Mouse (Mus musculus): Measurements from ENCODE around the gene Olfr702. TPM values are rescaled to one million over a fixed set of nuclear protein-coding genes. Genes with fewer than 3 reads are reported as not detected.

Gene Olfr702
- total and polyA plus RNA-seq, 2 experiments, result not detected

- H3K36me3 ChIP-seq (ENCODE audit: control insufficient read depth, insufficient read depth, low read length), result no peaks in the 10 kb centered on the region
- no peak within 1 kb of the TSS for H3K4me3 ChIP-seq (ENCODE audit: insufficient read depth, low read depth, low read length)
- H3K9ac ChIP-seq (ENCODE audit: low read depth, low read length), result no peak within 1 kb of the TSS
- 46% methylated on average over 2 of the region's 2 CpGs for WGBS
- no peaks in the 10 kb centered on the region for H3K27me3 ChIP-seq (ENCODE audit: control insufficient read depth, insufficient read depth, low read length)
- no peaks in the 10 kb centered on the region for H3K79me2 ChIP-seq (ENCODE audit: control insufficient read depth, insufficient read depth, low read length)
- TF ChIP-seq CTCF (IDR thresholded peaks at IDR 0.05; ENCODE audit: low read depth, low read length) (no peak), POLR2A (IDR thresholded peaks at IDR 0.05; ENCODE audit: extremely low read depth, insufficient read depth, low read length) (no peak)
- DNase-seq (ENCODE audit: extremely low read depth, low read depth, low spot score), result no peak
- H3K27ac ChIP-seq (replicated peaks; ENCODE audit: insufficient read depth, low read depth, low read length), result no peak within 1 kb of the TSS
- H3K4me1 ChIP-seq (ENCODE audit: control insufficient read depth, insufficient read depth, low read length), result no peaks in the 10 kb centered on the region
These were observed 19.9 kb downstream of the Olfr702 start, which contains the start of gene Olfr701 for GRCm38 (mm10) chr7:106813829-106814228. Olfr701 (plus strand) TSS chr7:106814129.

GRCm38 (mm10) chr7:106808734-106809133 is 25.0 kb downstream of the Olfr702 start, which contains the start of gene Olfr700:
Olfr700 (minus strand) TSS chr7:106808834.
- no peak for TF ChIP-seq CTCF (IDR thresholded peaks at IDR 0.05; ENCODE audit: low read depth, low read length)
- TF ChIP-seq POLR2A (IDR thresholded peaks at IDR 0.05; ENCODE audit: extremely low read depth, insufficient read depth, low read length), result no peak
- Histone ChIP-seq H3K4me1 (ENCODE audit: control insufficient read depth, insufficient read depth, low read length) (no peaks in the 10 kb centered on the region), H3K4me3 (ENCODE audit: insufficient read depth, low read depth, low read length) (no peak within 1 kb of the TSS), H3K9ac (ENCODE audit: low read depth, low read length) (no peak within 1 kb of the TSS), H3K27ac (replicated peaks; ENCODE audit: insufficient read depth, low read depth, low read length) (no peak within 1 kb of the TSS), H3K79me2 (ENCODE audit: control insufficient read depth, insufficient read depth, low read length) (no peaks in the 10 kb centered on the region), H3K27me3 (ENCODE audit: control insufficient read depth, insufficient read depth, low read length) (no peaks in the 10 kb centered on the region), H3K36me3 (ENCODE audit: control insufficient read depth, insufficient read depth, low read length) (no peaks in the 10 kb centered on the region)
- no peak for DNase-seq (ENCODE audit: extremely low read depth, low read depth, low spot score)
- 73% methylated on average over 1 of the region's 1 CpGs for WGBS

- TF ChIP-seq POLR2A (IDR thresholded peaks at IDR 0.05; ENCODE audit: extremely low read depth, insufficient read depth, low read length) (no peak), CTCF (IDR thresholded peaks at IDR 0.05; ENCODE audit: low read depth, low read length) (no peak)
These were observed 40.6 kb downstream of the Olfr702 start, which contains the start of gene Olfr699 for GRCm38 (mm10) chr7:106793098-106793497. Olfr699 (minus strand) TSS chr7:106793198.

GRCm38 (mm10) chr7:106788330-106788729 is 45.4 kb downstream of the Olfr702 start:
- H3K79me2 ChIP-seq (ENCODE audit: control insufficient read depth, insufficient read depth, low read length), result no peaks in the 10 kb centered on the region
- peak; percentile 20 for DNase-seq (ENCODE audit: extremely low read depth, low read depth, low spot score)
- H3K27me3 ChIP-seq (ENCODE audit: control insufficient read depth, insufficient read depth, low read length), result no peaks in the 10 kb centered on the region
- H3K27ac ChIP-seq (replicated peaks; ENCODE audit: insufficient read depth, low read depth, low read length), result no peak overlapping the region
- no peak overlapping the region for H3K9ac ChIP-seq (ENCODE audit: low read depth, low read length)
- TF ChIP-seq CTCF (IDR thresholded peaks at IDR 0.05; ENCODE audit: low read depth, low read length) (no peak), POLR2A (IDR thresholded peaks at IDR 0.05; ENCODE audit: extremely low read depth, insufficient read depth, low read length) (no peak)
- no peaks in the 10 kb centered on the region for H3K36me3 ChIP-seq (ENCODE audit: control insufficient read depth, insufficient read depth, low read length)
- H3K4me1 ChIP-seq (ENCODE audit: control insufficient read depth, insufficient read depth, low read length), result no peaks in the 10 kb centered on the region
- H3K4me3 ChIP-seq (ENCODE audit: insufficient read depth, low read depth, low read length), result no peak overlapping the region

More at GRCm38 (mm10) chr7:106793098-106793497, 40.6 kb downstream of the Olfr702 start, which contains the start of gene Olfr699:
- Histone ChIP-seq H3K9ac (ENCODE audit: low read depth, low read length) (no peak within 1 kb of the TSS), H3K27ac (replicated peaks; ENCODE audit: insufficient read depth, low read depth, low read length) (no peak within 1 kb of the TSS), H3K4me3 (ENCODE audit: insufficient read depth, low read depth, low read length) (no peak within 1 kb of the TSS), H3K36me3 (ENCODE audit: control insufficient read depth, insufficient read depth, low read length) (no peaks in the 10 kb centered on the region), H3K79me2 (ENCODE audit: control insufficient read depth, insufficient read depth, low read length) (no peaks in the 10 kb centered on the region), H3K4me1 (ENCODE audit: control insufficient read depth, insufficient read depth, low read length) (no peaks in the 10 kb centered on the region), H3K27me3 (ENCODE audit: control insufficient read depth, insufficient read depth, low read length) (no peaks in the 10 kb centered on the region)
- 71% methylated on average over 1 of the region's 1 CpGs for WGBS
- no peak for DNase-seq (ENCODE audit: extremely low read depth, low read depth, low spot score)

Other genes starting within 250 kb of the Olfr702 start
- not detected in 2 replicates for gene Olfr693, start 153.3 kb downstream of the Olfr702 start, total RNA-seq (2014; rRNA removed)
- not detected in 2 replicates for gene Olfr693, start 153.3 kb downstream of the Olfr702 start, polyA plus RNA-seq (2012; rRNA removed)
- gene Olfr694, start 142.1 kb downstream of the Olfr702 start, total RNA-seq (2014; rRNA removed), result not detected in 2 replicates
- gene Olfr694, start 142.1 kb downstream of the Olfr702 start, polyA plus RNA-seq (2012; rRNA removed), result not detected in 2 replicates
- not detected in 2 replicates for gene Olfr695, start 117.5 kb downstream of the Olfr702 start, total RNA-seq (2014; rRNA removed)
- gene Olfr695, start 117.5 kb downstream of the Olfr702 start, polyA plus RNA-seq (2012; rRNA removed), result not detected in 2 replicates
- gene Olfr697, start 91.5 kb downstream of the Olfr702 start, total RNA-seq (2014; rRNA removed), result not detected in 2 replicates
- not detected in 2 replicates for gene Olfr697, start 91.5 kb downstream of the Olfr702 start, polyA plus RNA-seq (2012; rRNA removed)
- gene Olfr698, start 78.5 kb downstream of the Olfr702 start, total RNA-seq (2014; rRNA removed), result not detected in 2 replicates
- gene Olfr698, start 78.5 kb downstream of the Olfr702 start, polyA plus RNA-seq (2012; rRNA removed), result not detected in 2 replicates
- not detected in 2 replicates for gene Olfr699, start 40.7 kb downstream of the Olfr702 start, total RNA-seq (2014; rRNA removed)
- not detected in 2 replicates for gene Olfr699, start 40.7 kb downstream of the Olfr702 start, polyA plus RNA-seq (2012; rRNA removed)
- gene Olfr700, start 25.1 kb downstream of the Olfr702 start, total RNA-seq (2014; rRNA removed), result not detected in 2 replicates
- gene Olfr700, start 25.1 kb downstream of the Olfr702 start, polyA plus RNA-seq (2012; rRNA removed), result not detected in 2 replicates
- gene Olfr701, start 19.8 kb downstream of the Olfr702 start, total RNA-seq (2014; rRNA removed), result not detected in 2 replicates
- gene Olfr701, start 19.8 kb downstream of the Olfr702 start, polyA plus RNA-seq (2012; rRNA removed), result not detected in 2 replicates
- gene Olfr703, start 9.5 kb upstream of the Olfr702 start, total RNA-seq (2014; rRNA removed), result not detected in 2 replicates
- not detected in 2 replicates for gene Olfr703, start 9.5 kb upstream of the Olfr702 start, polyA plus RNA-seq (2012; rRNA removed)
- not detected in 2 replicates for gene Olfr704, start 29.3 kb upstream of the Olfr702 start, total RNA-seq (2014; rRNA removed)
- not detected in 2 replicates for gene Olfr704, start 29.3 kb upstream of the Olfr702 start, polyA plus RNA-seq (2012; rRNA removed)
- not detected in 2 replicates for gene Olfr705, start 43.0 kb upstream of the Olfr702 start, total RNA-seq (2014; rRNA removed)
- not detected in 2 replicates for gene Olfr705, start 43.0 kb upstream of the Olfr702 start, polyA plus RNA-seq (2012; rRNA removed)
- gene Olfr706, start 54.3 kb upstream of the Olfr702 start, total RNA-seq (2014; rRNA removed), result not detected in 2 replicates
- not detected in 2 replicates for gene Olfr706, start 54.3 kb upstream of the Olfr702 start, polyA plus RNA-seq (2012; rRNA removed)
- gene Olfr707, start 67.3 kb upstream of the Olfr702 start, total RNA-seq (2014; rRNA removed), result not detected in 2 replicates
- gene Olfr707, start 67.3 kb upstream of the Olfr702 start, polyA plus RNA-seq (2012; rRNA removed), result not detected in 2 replicates
- not detected in 2 replicates for gene Olfr1532-ps1, start 74.1 kb upstream of the Olfr702 start, total RNA-seq (2014; rRNA removed)
- not detected in 2 replicates for gene Olfr1532-ps1, start 74.1 kb upstream of the Olfr702 start, polyA plus RNA-seq (2012; rRNA removed)
- gene Olfr709-ps1, start 98.3 kb upstream of the Olfr702 start, total RNA-seq (2014; rRNA removed), result not detected in 2 replicates
- not detected in 2 replicates for gene Olfr709-ps1, start 98.3 kb upstream of the Olfr702 start, polyA plus RNA-seq (2012; rRNA removed)
- gene Olfr710, start 114.4 kb upstream of the Olfr702 start, total RNA-seq (2014; rRNA removed), result not detected in 2 replicates
- gene Olfr710, start 114.4 kb upstream of the Olfr702 start, polyA plus RNA-seq (2012; rRNA removed), result not detected in 2 replicates
- gene Olfr6, start 130.0 kb upstream of the Olfr702 start, total RNA-seq (2014; rRNA removed), result not detected in 2 replicates
- not detected in 2 replicates for gene Olfr6, start 130.0 kb upstream of the Olfr702 start, polyA plus RNA-seq (2012; rRNA removed)
- not detected in 2 replicates for gene Olfr711, start 141.6 kb upstream of the Olfr702 start, total RNA-seq (2014; rRNA removed)
- not detected in 2 replicates for gene Olfr711, start 141.6 kb upstream of the Olfr702 start, polyA plus RNA-seq (2012; rRNA removed)
- gene Olfr2, start 172.2 kb upstream of the Olfr702 start, total RNA-seq (2014; rRNA removed), result not detected in 2 replicates
- gene Olfr2, start 172.2 kb upstream of the Olfr702 start, polyA plus RNA-seq (2012; rRNA removed), result not detected in 2 replicates
- not detected in 2 replicates for gene Olfr713, start 197.3 kb upstream of the Olfr702 start, total RNA-seq (2014; rRNA removed)
- gene Olfr713, start 197.3 kb upstream of the Olfr702 start, polyA plus RNA-seq (2012; rRNA removed), result not detected in 2 replicates
- gene Olfr714, start 237.1 kb upstream of the Olfr702 start, total RNA-seq (2014; rRNA removed), result not detected in 2 replicates
- not detected in 2 replicates for gene Olfr714, start 237.1 kb upstream of the Olfr702 start, polyA plus RNA-seq (2012; rRNA removed)